Mouse (Mus musculus): ENCODE data around the gene Tlr4.

DNA sequence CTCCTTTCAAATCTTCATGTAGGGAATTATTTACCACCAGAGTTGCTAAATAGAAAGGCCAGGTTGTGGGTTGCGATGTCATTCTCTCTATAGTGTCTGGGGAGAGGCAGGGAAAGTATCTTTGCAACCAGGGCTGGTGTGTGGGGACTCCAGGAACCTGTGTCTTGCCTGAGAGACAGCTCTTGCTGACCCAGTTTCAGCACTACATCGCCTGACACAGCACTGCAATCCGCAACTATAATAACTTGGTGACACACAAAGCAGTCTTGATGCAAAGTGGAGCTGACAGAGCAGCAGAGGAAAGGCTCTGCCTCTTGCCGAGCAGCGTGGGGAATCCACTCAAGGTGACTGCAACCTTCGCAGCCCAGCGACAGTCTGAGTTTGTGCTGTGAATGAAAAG is 42.5 kb downstream of the Tlr4 start:
- TF ChIP-seq CTCF (IDR thresholded peaks at IDR 0.05; ENCODE audit: insufficient read depth, low read length) (no peak), POLR2A (IDR thresholded peaks at IDR 0.05; ENCODE audit: borderline replicate concordance, extremely low read depth, low read depth, low read length) (no peak)

Data from lung, adult 2 months (tissue).